Mouse (Mus musculus) liver, embryonic 16.5 days (tissue): ENCODE data around the gene Cdh15. TPM values are rescaled to one million over a fixed set of nuclear protein-coding genes. Genes with fewer than 3 reads are reported as not detected.

ENCODE experiments used
- ATAC-seq: fragments of 200-750 bp; cut with Nextera tagmentation; 2 replicates; pipeline ENCODE4 v1.8.0; 2017; ENCODE audit warnings: low read depth, mild to moderate bottlenecking, moderate number of reproducible peaks, moderate library complexity
- H3K27ac ChIP-seq: fragments of 300-500 bp; sonication (generic); 2 replicates; pipeline ENCODE4 v1.5.1; 2014; ENCODE audit warnings: mild to moderate bottlenecking, low read length
- H3K27me3 ChIP-seq: fragments of 300-500 bp; sonication (generic); 2 replicates; pipeline ENCODE4 v1.6.1; 2014; ENCODE audit warnings: low read depth, low read length, mixed read lengths; ENCODE audit not compliant: control insufficient read depth, insufficient read depth
- H3K36me3 ChIP-seq: fragments of 300-500 bp; sonication (generic); 2 replicates; pipeline ENCODE4 v1.6.1; 2014; ENCODE audit warnings: mild to moderate bottlenecking; ENCODE audit not compliant: control insufficient read depth, insufficient read depth
- H3K4me1 ChIP-seq: fragments of 300-500 bp; sonication (generic); 2 replicates; pipeline ENCODE4 v1.6.1; 2014; ENCODE audit warnings: low read depth, low read length, mixed read lengths; ENCODE audit not compliant: control insufficient read depth
- H3K4me2 ChIP-seq: fragments of 300-500 bp; sonication (generic); 2 replicates; pipeline ENCODE4 v1.6.1; 2014; ENCODE audit warnings: low read depth, low read length, mixed read lengths
- H3K4me3 ChIP-seq: fragments of 300-500 bp; sonication (generic); 2 replicates; pipeline ENCODE4 v1.5.1; 2014; ENCODE audit warnings: low read depth, mild to moderate bottlenecking, low read length
- H3K9ac ChIP-seq: fragments of 300-500 bp; sonication (generic); 2 replicates; pipeline ENCODE4 v1.6.1; 2014; ENCODE audit warnings: low read depth, low read length
- H3K9me3 ChIP-seq: fragments of 300-500 bp; sonication (generic); replicated peaks from 2 replicates; pipeline ENCODE4 v1.6.1; 2016; ENCODE audit warnings: low read length; ENCODE audit not compliant: control insufficient read depth
- WGBS: fragments of 180-500 bp; shearing (Covaris S2); extraction: QIAGEN DNeasy Blood & Tissue Kit; methylation state at CpG from one replicate; pipeline ENCODE4 v1.1.7; 2014; ENCODE audit not compliant: insufficient replicate concordance; 5-methylcytosine and 5-hydroxymethylcytosine counted together
- polyA plus RNA-seq: library from polyadenylated mRNA; unstranded; fragments of >200 nt; fragmentation: Nextera tagmentation; extraction: Ambion mirVana; gene quantifications from 2 replicates; pipeline ENCODE4 v1.2.1, GENCODE M21; 2015

Cdh15 gene
- polyA plus RNA-seq, 1 experiment from 2014 or later = 0.38 TPM

DNA sequence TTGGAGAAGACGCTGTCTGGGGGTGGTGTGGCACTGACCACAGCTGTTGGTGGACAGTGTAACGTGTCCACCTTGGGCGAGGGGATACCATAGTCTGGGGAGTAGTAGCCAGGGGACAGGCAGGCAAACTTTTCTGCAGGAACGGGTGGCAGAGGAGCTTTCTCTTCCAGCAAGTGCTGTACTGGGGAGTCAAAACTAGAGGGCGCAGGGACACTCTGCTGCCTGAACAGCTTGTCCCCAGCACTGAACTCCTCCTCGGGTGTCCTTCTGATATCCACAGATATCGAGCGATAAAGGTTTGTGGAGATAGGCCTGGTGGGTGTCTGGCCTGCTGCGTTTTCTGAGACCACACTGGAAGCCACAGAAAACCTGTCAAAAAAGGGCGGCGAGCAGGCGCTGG is 43.7 kb downstream of the Cdh15 start:
- WGBS = 77% methylated on average over 12 of the region's 12 CpGs
- H3K4me3 ChIP-seq = no peak overlapping the region
- peaks cover 68% of the 10 kb centered on the region for H3K36me3 ChIP-seq
- no peak for ATAC-seq
- no peaks in the 10 kb centered on the region for H3K27me3 ChIP-seq
- H3K9me3 ChIP-seq = no peaks in the 10 kb centered on the region
- no peak overlapping the region for H3K9ac ChIP-seq
- H3K27ac ChIP-seq = no peak overlapping the region
- no peaks in the 10 kb centered on the region for H3K4me1 ChIP-seq
- H3K4me2 ChIP-seq = no peak overlapping the region

DNA sequence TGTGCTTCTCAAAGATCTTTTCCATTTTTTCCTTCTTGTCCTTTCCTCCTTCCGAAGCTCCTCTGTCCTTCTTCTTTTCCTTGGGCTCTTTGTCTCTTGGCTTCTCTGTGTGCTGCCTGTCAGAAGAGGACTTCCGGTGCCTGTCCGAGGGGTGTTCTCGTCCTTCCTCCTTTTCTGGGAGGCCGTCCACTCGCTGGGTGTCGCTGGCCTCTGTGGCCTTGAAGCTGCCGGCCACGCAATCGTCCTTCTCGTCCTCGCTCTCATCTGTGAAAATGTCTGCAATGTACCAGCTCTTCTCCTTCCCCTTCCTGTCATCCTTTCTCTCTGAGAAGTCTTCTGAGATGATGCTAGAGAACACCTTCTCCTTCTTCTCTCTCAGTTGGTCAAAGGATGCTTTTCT is 45.7 kb downstream of the Cdh15 start:
- ATAC-seq = no peak
- 83% methylated on average over 12 of the region's 12 CpGs for WGBS

DNA sequence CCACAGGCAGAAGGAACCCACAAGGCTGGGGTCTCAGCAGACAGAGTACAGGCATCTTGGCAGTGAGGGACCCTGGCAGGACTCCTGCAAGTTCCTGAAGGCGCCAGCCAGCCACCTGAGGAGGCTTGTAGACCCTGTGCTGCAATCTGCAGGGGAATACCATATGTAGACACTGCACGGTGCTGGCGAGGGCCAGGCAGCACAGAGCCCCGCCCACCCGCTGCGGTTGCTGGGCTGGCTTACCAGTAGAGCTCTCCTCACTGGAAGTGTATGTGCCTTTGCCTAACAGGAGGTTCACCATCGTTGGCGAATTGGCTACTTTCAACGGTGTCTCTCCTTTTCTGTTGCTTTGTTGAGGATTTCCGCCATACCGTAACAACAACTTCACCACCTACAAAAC is 48.6 kb downstream of the Cdh15 start:
- no peak for ATAC-seq
- Histone ChIP-seq H3K36me3 (peaks cover 41% of the 10 kb centered on the region), H3K27me3 (no peaks in the 10 kb centered on the region), H3K9ac (no peak overlapping the region), H3K4me2 (no peak overlapping the region), H3K4me1 (peaks cover 6% of the 10 kb centered on the region; the same call in 1 of the 2 replicates), H3K9me3 (no peaks in the 10 kb centered on the region), H3K4me3 (no peak overlapping the region), H3K27ac (no peak overlapping the region)
- WGBS = 91% methylated on average over 11 of the region's 11 CpGs

More for the DNA sequence above, 45.7 kb downstream of the Cdh15 start:
- Histone ChIP-seq H3K9me3 (no peaks in the 10 kb centered on the region), H3K9ac (no peak overlapping the region), H3K4me2 (no peak overlapping the region), H3K27ac (no peak overlapping the region), H3K27me3 (no peaks in the 10 kb centered on the region), H3K36me3 (peaks cover 55% of the 10 kb centered on the region), H3K4me1 (peaks cover 1% of the 10 kb centered on the region; the same call in 1 of the 2 replicates), H3K4me3 (no peak overlapping the region)

DNA sequence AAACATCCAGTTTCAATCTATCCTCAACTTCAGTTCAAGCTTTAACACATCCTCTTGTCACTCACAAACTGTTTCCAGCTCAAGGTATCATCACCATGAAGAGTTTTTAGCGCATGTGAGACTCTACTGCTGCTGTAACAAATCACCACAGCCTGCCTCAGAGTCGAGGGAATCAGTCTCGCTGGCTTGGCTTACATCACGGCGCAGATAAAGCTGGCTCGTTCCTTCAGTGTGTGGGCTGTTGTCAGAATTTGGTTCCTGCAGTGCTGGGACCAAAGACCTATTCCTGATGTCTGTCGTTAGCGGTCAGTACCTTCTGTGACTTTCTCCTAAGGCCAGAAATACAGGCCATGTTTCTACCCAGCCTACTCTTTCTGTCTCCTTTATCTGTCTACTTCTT is 49.4 kb downstream of the Cdh15 start:
- no peak overlapping the region for H3K27ac ChIP-seq
- peaks cover 32% of the 10 kb centered on the region for H3K36me3 ChIP-seq
- H3K4me2 ChIP-seq = no peak overlapping the region
- no peak overlapping the region for H3K9ac ChIP-seq
- H3K27me3 ChIP-seq = no peaks in the 10 kb centered on the region
- ATAC-seq = no peak
- no peak overlapping the region for H3K4me3 ChIP-seq
- H3K4me1 ChIP-seq = peaks cover 6% of the 10 kb centered on the region; the same call in 1 of the 2 replicates
- no peaks in the 10 kb centered on the region for H3K9me3 ChIP-seq
- 89% methylated on average over 8 of the region's 8 CpGs for WGBS

DNA sequence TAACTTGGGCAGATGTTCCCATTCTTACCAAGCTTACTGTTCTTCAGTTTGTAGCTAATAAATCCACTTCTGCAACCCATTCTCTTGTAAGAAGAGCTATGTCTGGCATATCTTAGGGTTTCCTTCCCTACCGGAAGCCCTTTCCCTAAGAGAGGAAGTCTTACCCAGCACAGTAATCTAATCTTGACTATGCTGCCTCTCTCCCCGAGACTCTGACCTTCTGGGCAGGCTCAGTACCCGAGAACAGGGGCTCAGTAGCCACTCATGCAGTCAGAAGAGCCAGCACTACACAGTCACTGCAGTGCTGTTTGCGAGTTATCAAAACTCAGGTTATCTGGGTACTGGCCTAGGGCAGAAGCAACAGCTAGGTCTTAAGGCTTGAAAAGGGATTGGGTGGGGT is 50.3 kb downstream of the Cdh15 start:
- Histone ChIP-seq H3K36me3 (peaks cover 25% of the 10 kb centered on the region), H3K9ac (no peak overlapping the region), H3K4me3 (no peak overlapping the region), H3K9me3 (no peaks in the 10 kb centered on the region), H3K4me2 (no peak overlapping the region), H3K27ac (no peak overlapping the region), H3K4me1 (peaks cover 6% of the 10 kb centered on the region; the same call in 1 of the 2 replicates), H3K27me3 (no peaks in the 10 kb centered on the region)
- 51% methylated on average over 4 of the region's 4 CpGs for WGBS
- ATAC-seq = no peak

DNA sequence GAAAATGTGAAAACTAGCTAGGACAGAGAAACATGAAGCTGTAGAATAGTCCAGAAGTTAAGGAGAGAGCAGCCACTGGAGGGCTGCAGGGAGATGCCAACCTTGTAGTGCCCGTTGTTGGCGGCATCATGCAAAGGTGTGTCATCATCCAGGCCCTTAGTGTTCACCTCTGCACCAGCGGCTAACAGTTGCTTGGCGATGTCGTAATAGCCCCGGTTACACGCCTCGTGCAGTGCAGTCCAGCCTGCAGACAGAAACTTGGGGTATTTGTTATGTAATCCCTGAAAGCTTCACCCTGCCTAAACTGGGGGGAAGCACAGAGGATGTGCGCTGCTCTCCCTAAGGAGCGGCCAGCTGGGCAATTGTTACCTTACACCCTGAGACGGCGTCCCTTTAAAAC is 50.7 kb downstream of the Cdh15 start:
- peak; percentile 72 for ATAC-seq
- Histone ChIP-seq H3K36me3 (peaks cover 25% of the 10 kb centered on the region), H3K9me3 (no peaks in the 10 kb centered on the region), H3K4me1 (peaks cover 6% of the 10 kb centered on the region; the same call in 1 of the 2 replicates), H3K27me3 (no peaks in the 10 kb centered on the region), H3K4me3 (no peak overlapping the region), H3K27ac (no peak overlapping the region), H3K9ac (no peak overlapping the region), H3K4me2 (no peak overlapping the region)
- 79% methylated on average over 12 of the region's 12 CpGs for WGBS

DNA sequence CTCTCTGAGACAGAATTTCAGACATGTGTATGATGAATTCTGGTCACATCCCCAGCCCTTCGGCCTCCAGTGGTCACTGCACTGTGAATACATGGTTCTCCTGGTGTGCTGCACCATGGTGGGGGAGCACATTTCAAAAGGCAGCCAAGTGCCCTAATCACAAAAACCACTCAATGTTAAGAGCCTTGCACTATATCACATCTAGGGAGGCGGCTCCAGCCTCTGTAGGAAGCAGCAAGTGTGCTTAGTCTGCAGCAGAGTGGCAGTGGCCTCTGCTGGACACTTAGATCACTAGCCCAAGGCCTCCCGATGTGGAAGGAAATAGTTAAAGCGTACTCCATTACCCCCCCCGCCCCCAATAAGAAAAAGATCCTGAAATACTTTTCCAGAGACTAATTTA is 51.3 kb downstream of the Cdh15 start:
- no peak for ATAC-seq
- 78% methylated on average over 5 of the region's 5 CpGs for WGBS
- H3K4me2 ChIP-seq = no peak overlapping the region
- no peak overlapping the region for H3K9ac ChIP-seq
- peaks cover 22% of the 10 kb centered on the region for H3K36me3 ChIP-seq
- peaks cover 6% of the 10 kb centered on the region; the same call in 1 of the 2 replicates for H3K4me1 ChIP-seq
- H3K9me3 ChIP-seq = no peaks in the 10 kb centered on the region
- no peak overlapping the region for H3K27ac ChIP-seq
- no peak overlapping the region for H3K4me3 ChIP-seq
- no peaks in the 10 kb centered on the region for H3K27me3 ChIP-seq

DNA sequence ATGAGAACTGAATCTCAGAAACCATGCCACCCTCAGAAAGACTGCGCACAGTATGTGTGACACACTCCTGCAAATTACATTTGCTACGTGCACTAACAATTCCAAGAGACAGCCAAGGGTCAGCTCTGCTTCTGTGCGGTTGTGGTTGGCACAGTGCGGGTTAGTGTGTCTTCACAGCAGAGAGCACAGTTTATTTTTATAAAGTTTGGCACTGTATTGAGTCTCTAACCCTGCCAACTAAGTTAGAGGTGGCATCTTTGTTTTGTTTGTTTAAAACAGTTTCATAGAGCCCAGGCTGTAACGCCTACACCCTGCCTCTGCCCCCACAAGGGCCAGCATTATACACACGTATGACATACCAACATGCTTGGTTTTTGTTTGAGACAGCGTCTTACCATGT is 53.7 kb downstream of the Cdh15 start:
- no peaks in the 10 kb centered on the region for H3K9me3 ChIP-seq
- no peak overlapping the region for H3K4me3 ChIP-seq
- ATAC-seq = no peak
- H3K9ac ChIP-seq = no peak overlapping the region
- H3K27me3 ChIP-seq = no peaks in the 10 kb centered on the region
- no peak overlapping the region for H3K27ac ChIP-seq
- H3K4me2 ChIP-seq = no peak overlapping the region
- 89% methylated on average over 7 of the region's 7 CpGs for WGBS
- H3K36me3 ChIP-seq = peaks cover 2% of the 10 kb centered on the region
- peaks cover 15% of the 10 kb centered on the region for H3K4me1 ChIP-seq

DNA sequence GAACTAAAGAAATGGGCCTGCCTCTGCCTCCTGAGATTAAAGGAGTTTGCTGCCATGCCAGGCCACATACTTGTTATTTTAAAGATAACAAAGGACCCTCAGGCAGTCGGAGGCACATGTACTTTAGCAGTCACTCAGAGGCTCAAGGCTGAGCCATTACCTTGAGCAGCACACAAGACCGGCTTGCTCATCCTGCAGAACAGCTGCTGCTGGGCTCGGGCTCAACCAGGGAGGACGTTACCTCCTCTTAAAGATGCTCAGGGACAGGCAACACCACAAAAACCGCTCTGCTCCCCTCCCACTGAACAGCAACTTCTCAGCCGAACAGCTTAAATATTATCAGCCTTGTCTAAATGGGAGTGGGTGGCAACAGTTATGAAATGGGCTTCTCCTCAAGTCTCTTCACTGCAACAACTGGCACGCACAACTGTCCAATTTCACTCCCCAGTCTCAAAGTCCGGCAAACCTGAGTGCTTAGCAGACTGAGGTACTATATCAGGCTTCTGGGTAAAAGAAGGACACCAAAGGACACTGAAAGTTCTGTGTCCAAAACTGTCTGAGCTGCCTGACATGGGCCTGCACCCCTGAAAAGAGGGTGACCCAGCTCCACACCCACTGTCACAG is 54.2 kb downstream of the Cdh15 start:
- 75% methylated on average over 8 of the region's 8 CpGs for WGBS
- no peak for ATAC-seq
- H3K27ac ChIP-seq = no peak overlapping the region

More for the DNA sequence above, 54.2 kb downstream of the Cdh15 start:
- peaks cover 17% of the 10 kb centered on the region for H3K4me1 ChIP-seq
- H3K9ac ChIP-seq = no peak overlapping the region
- H3K4me3 ChIP-seq = no peak overlapping the region
- H3K36me3 ChIP-seq = peaks cover 1% of the 10 kb centered on the region; the same call in 1 of the 2 replicates
- no peak overlapping the region for H3K4me2 ChIP-seq
- H3K9me3 ChIP-seq = no peaks in the 10 kb centered on the region
- no peaks in the 10 kb centered on the region for H3K27me3 ChIP-seq
